Mouse (Mus musculus) kidney, adult 2 months (tissue): ENCODE results near the gene Bag1. TPM values are rescaled to one million over a fixed set of nuclear protein-coding genes. Genes with fewer than 3 reads are reported as not detected.

Source experiments
- DNase-seq: peaks from one replicate; pipeline ENCODE4 v3.0.0; 2021
- H3K27ac ChIP-seq: fragments of 200-500 bp; 2 replicates; pipeline ENCODE4 v1.5.1; 2012; ENCODE audit warnings: low read depth, low read length, control low read depth, inconsistent platforms; ENCODE audit not compliant: insufficient read depth
- H3K27me3 ChIP-seq: fragments of 200-500 bp; replicated peaks from 2 replicates; pipeline ENCODE4 v1.6.1; 2012; ENCODE audit warnings: mild to moderate bottlenecking, moderate library complexity, low read length, inconsistent platforms; ENCODE audit not compliant: control insufficient read depth, insufficient read depth
- H3K36me3 ChIP-seq: fragments of 200-500 bp; 2 replicates; pipeline ENCODE4 v1.6.1; 2012; ENCODE audit warnings: mild to moderate bottlenecking, moderate library complexity, low read length, inconsistent platforms; ENCODE audit not compliant: control insufficient read depth, insufficient read depth
- H3K4me1 ChIP-seq: fragments of 200-500 bp; 2 replicates; pipeline ENCODE4 v1.6.1; 2011; ENCODE audit warnings: low read length; ENCODE audit not compliant: control insufficient read depth, insufficient read depth
- H3K4me3 ChIP-seq: fragments of 200-500 bp; 2 replicates; pipeline ENCODE4 v1.5.1; 2011; ENCODE audit warnings: mild to moderate bottlenecking, low read depth, low read length, control low read depth; ENCODE audit not compliant: insufficient read depth
- CTCF ChIP-seq: fragments of 200-500 bp; conservative IDR thresholded peaks from 2 replicates; pipeline ENCODE4 v1.5.1; 2011; ENCODE audit warnings: low read depth, mild to moderate bottlenecking, control low read depth, low read length, moderate library complexity, mixed read lengths; ENCODE audit not compliant: insufficient read depth, insufficient read length
- POLR2A ChIP-seq: fragments of 200-500 bp; IDR thresholded peaks from one replicate; pipeline ENCODE4 v1.6.1; 2011; ENCODE audit warnings: low read depth, low read length, control low read depth
- WGBS: fragments of 180-500 bp; shearing (Covaris S2); methylation state at CpG from one replicate; pipeline ENCODE4 v1.1.7; 2018; 5-methylcytosine and 5-hydroxymethylcytosine counted together
- polyA plus RNA-seq: library from polyadenylated mRNA; depleted of rRNA; stranded (reverse); fragments of >200 nt; gene quantifications from 2 replicates; pipeline ENCODE4 v1.2.3, GENCODE M21; 2012; rRNA removed

The Bag1 gene
- polyA plus RNA-seq, 1 experiment, result 133 TPM

DNA sequence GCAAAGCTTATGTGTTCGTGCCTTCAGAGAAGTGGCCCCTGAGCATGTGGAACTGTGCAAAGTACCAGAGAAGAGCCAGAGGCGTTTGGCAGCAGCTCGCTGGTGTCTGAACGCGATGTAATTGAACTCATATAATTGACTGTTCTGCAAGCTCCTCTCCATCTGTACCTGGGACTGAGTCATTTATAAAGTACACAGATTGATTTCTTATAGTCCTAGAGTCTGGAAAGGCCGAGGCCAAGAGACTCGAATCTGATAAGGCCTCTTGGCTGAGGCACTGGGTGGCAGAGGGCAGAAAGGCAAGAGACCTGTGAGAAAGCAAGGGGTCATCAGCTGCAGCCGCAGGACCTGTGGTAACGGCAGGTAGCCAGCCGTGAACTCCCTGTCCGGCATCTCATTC lies 59.3 kb downstream of the Bag1 start:
- Histone ChIP-seq H3K4me1 (no peaks in the 10 kb centered on the region), H3K4me3 (no peak overlapping the region), H3K27ac (no peak overlapping the region), H3K27me3 (no peaks in the 10 kb centered on the region), H3K36me3 (no peaks in the 10 kb centered on the region)
- WGBS, result 77% methylated on average over 11 of the region's 11 CpGs
- no peak for TF ChIP-seq CTCF
- no peak for TF ChIP-seq POLR2A
- no peak for DNase-seq

Other genes with a start within 250 kb of the Bag1 start
- gene Aptx, start 245.1 kb downstream of the Bag1 start, polyA plus RNA-seq, result 7.2 and 8.9 TPM in 2 replicates
- gene Dnaja1, start 226.1 kb downstream of the Bag1 start, polyA plus RNA-seq, result 11.8 and 23.1 TPM in 2 replicates
- gene Smu1, start 190.4 kb downstream of the Bag1 start, polyA plus RNA-seq, result 21.2 and 30.1 TPM in 2 replicates
- gene B4galt1, start 94.3 kb downstream of the Bag1 start, polyA plus RNA-seq, result 20.1 and 22.2 TPM in 2 replicates
- 2.6 and 3.2 TPM in 2 replicates for gene Spink4, start 28.2 kb downstream of the Bag1 start, polyA plus RNA-seq
- 25.7 and 41.9 TPM in 2 replicates for gene Chmp5, start 113 bp upstream of the Bag1 start, polyA plus RNA-seq
- gene Nfx1, start 22.6 kb upstream of the Bag1 start, polyA plus RNA-seq, result 24.3 and 25.8 TPM in 2 replicates
- 30.1 and 30.6 TPM in 2 replicates for gene Aqp7, start 99.8 kb upstream of the Bag1 start, polyA plus RNA-seq
- gene Aqp3, start 149.9 kb upstream of the Bag1 start, polyA plus RNA-seq, result 311 and 352 TPM in 2 replicates
- gene Nol6, start 176.2 kb upstream of the Bag1 start, polyA plus RNA-seq, result 29.0 and 29.3 TPM in 2 replicates
- 59.7 and 67.4 TPM in 2 replicates for gene Ube2r2, start 187.4 kb upstream of the Bag1 start, polyA plus RNA-seq